Mouse (Mus musculus) heart, adult 2 months (tissue): ENCODE data around the gene Ak7.

Source experiments
- CTCF ChIP-seq: fragments of 200-600 bp; IDR thresholded peaks from 2 replicates; pipeline ENCODE4 v1.8.1; 2022; ENCODE audit warnings: antibody characterized with exemption, mild to moderate bottlenecking, moderate library complexity
- EP300 ChIP-seq: fragments of 200-500 bp; IDR thresholded peaks from 2 replicates; pipeline ENCODE4 v1.6.1; 2011; ENCODE audit warnings: low read depth, low read length, control low read depth; ENCODE audit not compliant: insufficient read depth
- POLR2A ChIP-seq: fragments of 200-500 bp; IDR thresholded peaks from 2 replicates; pipeline ENCODE4 v1.6.1; 2011; ENCODE audit warnings: mild to moderate bottlenecking, low read depth, low read length, control low read depth; ENCODE audit not compliant: insufficient read depth

DNA sequence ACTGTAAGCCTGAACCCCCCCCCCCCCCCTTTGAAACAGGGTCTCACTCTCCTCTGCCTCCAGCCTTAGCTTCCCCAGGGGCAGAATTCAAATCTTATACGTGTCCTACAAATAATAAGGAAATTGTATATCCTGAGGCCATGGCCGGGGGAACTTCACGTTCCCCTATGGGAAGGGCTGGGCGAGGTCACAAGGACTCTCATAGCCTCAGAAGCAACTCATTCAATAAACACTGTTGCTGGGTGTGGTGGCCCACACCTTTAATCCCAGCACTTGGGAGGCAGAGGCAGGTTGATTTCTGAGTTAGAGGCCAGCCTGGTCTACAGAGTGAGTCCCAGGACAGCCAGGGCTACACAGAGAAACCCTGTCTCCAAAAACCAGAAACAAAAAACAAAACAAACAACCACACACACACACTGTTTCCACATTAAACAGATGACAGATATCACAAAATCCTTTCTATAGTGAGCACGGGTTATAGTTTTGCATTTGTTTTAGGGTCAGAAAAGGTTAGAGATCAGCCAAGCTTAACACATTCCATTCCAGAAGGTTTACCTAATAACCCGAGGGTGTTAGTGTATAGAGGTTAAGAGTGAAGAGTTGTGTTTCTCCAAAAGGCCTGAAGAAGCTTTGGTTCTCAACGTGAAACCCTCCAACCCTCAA lies 29.6 kb downstream of the Ak7 start:
- TF ChIP-seq CTCF (no peak), EP300 (no peak), POLR2A (no peak)
